Mouse (Mus musculus) CD8-positive naive resting alpha-beta T cell, adult 2 months (primary cell): ENCODE measurements around the gene Iffo2.

Experiments
- DNase-seq, 2 experiments: peaks; one replicate each; pipeline ENCODE4 v3.0.0; 2022; ENCODE audit warnings: low read depth in 2 of 2, low spot score in 2 of 2

Gene Iffo2

DNA sequence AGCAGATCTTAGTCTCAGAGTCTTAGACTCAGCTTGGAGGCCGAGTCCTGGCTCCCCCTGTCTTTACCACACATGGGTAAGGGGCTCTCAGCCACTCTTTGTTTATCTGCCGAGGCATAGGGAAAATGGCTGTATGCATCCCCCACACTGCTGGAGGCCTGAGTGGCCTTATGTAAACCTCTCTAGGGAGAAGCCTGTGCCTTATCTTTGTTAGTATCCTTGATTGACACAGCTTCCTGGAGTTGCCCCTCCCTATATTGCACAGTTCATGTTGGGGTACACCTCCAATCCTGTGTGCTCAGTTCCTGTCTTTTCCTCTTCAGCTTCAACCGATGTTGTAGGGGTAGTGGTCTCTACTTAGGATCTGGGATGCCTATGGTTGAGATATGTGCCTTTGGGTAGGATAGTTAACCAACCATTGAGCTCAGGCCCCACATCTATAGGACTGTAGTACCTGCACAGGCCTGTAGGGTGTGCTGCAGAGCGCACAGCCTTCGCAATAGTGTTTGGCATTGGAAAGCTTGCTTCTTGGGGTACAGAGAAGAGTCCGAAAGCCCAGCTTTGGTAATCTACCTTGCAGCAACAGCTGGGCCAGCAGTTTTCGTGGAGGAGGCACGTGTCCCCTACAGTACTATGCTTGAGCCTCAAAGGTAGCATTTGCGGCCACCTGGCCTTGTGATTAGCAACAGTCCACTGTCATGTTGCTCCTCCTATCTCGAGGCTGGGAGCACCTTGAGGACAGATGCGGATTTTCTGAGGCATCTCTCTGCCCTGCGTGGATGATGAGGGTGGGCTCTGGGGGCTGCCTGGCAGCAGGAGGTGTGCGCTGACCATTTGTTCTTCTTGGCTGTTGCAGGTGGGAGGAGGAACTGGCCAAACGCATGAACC is 72.3 kb downstream of the Iffo2 start, which contains the start of gene Gm21969:
TSS of gene Gm21969 (plus strand) at position 830 of the 888 bp plus-strand sequence.
- DNase-seq: peak; percentile 63 to 77

DNA sequence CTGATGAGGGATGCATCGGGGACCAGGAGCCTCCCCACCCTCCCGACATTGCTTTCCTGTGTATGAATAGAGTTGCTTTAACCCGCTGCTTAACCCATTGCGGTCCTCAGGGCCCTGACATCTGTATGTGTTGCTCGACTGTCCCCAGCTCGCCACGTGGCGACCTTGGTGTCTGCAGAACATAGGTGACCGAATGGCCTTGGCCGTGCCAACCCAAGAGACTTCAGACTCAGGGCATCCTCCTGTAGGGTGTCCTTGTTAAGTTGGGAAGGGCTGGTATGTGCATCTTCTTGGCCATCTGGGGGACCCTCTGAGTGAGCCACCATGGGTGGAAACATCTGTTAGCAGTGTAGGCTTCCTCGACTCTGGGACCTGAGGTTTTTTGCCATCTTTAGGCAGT is 74.9 kb downstream of the Iffo2 start:
- DNase-seq: no peak

DNA sequence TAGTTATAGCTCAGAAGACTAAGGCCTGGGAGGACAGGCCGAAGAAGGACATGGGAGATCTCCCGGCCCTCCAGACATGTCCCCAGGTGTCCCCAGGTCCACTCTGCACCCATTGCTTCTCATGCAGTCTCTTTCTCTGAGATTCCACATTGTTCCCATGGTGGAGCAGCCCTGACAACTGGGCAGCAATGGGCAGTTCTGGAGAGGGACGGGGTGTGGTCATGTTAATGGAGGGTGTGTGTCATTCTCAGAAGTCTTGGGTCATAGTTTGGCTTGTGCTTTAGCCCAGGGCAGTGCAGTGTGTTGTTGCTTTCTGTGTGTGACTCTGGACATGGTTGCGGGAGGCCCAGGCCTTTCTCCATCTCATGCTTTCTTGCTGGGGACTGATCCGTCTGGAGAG is 76.4 kb downstream of the Iffo2 start:
- no peak for DNase-seq

DNA sequence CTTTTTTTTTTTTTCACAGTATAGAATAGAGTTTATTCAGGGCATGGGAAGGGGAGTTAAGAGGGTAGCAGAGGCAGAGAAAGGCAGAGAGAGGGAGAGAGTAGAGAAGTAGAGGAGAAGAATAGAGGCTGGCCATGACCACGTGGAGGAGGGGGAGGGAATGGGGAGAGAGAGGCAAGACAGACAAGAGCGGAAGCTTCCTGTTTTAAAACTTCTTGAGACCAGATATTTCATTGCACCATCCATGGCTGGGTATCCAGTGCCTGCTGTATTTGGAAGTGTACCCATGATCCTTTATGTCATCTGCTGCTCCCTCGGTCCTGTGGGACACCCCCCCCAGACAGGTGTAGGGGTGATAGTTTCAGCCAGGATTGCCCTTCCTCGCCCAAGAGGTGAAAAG is 78.6 kb downstream of the Iffo2 start:
- no peak for DNase-seq

DNA sequence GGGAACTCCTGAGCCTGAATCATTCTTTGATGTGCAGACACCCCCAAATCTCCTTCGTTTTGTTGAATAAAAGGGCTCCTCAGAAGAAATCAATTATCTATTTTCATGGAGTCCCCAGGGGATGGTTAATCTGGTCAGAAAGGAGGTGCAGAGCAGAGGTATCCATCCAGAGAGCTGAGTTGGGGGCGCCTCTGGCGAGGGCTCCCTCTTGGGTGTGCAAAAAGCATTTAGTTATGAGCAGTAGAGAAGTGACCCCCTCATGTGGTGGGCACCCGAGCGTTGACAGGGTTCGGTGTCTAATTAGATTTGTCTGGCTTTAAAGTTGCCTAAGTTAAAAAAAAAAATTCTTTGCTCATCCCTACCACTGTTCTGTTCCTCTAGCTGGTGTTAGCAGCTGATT is 80.6 kb downstream of the Iffo2 start:
- no peak for DNase-seq

DNA sequence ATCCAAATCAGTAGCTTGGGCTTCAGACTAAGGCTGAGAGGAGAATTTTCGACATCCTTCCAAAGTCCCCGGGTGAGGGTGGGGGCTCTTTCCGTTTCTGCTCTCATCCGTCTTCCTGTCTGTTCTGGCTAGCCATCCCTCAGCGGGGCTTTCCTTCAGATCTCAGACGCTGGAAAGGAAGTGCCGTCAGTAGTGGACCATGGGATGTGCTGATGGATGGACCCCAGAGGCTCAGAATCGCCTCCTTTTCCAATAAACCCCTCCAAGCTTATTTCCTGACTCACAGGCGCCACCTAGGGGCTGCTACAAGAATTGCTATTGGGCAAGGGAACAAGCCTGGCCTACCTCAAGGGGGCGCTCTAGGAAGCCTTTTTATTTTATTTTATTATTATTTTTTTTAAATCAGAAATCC is 81.2 kb downstream of the Iffo2 start:
- DNase-seq: peak; percentile 77 to 83

DNA sequence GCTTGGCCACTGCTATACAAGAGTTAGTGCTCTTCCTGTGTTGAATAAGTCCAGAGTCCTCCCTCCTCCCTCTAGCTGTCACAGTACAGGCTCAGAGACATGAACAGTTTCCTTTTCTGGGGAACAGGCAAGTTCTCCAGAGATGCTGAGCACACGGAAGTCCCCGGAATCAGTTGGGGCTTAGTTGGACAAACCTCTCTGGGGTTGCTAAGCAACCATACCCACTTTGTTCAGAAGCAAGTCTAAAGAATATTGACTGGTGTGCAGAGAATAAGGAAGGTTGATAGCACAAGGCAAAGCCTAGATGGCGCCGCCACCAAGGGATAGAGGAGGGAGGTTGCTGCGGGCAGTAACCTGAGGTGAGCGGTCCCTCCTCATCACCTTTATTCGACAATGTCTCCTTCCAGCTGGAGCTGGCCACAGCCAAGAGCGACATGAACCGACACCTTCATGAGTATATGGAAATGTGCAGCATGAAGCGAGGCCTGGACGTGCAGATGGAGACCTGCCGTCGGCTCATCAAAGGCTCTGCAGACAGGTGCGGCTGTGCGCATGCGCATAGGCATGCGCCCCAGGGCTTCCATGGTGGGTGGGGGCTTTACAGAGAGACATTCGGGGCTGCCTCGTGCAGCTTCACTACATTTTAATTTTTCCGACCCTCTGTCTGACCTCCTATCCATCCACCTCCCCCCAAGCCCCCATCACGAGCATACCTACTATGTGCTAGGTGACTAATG is 84.3 kb downstream of the Iffo2 start:
- no peak for DNase-seq

DNA sequence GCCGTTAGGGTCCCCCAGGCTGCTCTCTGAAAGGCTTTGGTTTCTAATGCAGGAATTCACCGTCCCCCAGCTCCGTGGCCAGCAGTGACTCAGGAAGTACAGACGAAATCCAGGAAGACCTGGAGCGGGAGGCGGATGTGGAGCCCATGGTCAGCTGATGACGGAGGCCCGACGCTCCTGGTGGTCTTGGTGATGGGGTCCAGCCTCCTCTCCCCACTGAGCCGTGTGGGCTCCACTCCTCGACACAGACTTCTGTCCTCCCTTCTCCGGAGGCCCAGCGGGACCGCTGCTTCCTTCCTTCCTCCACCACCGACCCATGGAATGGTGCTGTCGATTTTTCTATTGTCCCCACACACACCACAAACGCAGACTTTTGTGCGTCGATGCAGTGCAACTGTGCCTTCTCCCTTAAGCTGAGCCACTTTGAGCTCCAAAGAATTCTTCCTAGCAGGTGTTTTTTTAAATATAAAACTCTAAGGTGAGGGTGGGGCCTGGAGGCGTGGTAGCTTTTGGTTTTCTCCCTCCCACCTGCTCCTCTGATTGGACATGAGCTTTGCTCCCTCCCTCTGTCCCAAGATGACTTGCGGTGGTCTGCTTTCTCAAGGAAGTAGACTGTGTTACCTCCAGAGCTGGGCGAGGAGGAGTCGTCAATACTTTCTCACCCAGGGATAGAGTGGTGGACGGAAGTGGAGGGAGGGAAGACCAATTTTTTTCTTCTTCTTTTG is 86.1 kb downstream of the Iffo2 start:
- peak; percentile 52 to 65 for DNase-seq

DNA sequence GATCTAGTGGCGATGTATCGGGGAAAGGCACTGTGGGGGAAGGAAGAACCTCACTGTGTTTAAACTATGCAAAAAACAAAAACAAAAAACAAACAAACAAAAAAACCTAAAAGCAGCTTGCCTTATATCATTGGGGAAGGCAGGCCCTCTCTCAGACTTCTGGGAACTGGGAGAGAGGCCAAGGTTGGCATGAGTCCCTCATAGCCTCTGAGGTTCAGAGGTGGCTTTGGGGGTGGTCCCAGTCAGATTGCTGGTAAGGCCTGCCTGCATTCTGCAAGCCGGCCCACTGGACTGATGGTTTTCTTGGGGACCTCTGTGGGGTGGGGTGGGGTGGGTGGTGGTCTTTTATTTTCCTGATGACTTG is 86.6 kb downstream of the Iffo2 start:
- DNase-seq: no peak

DNA sequence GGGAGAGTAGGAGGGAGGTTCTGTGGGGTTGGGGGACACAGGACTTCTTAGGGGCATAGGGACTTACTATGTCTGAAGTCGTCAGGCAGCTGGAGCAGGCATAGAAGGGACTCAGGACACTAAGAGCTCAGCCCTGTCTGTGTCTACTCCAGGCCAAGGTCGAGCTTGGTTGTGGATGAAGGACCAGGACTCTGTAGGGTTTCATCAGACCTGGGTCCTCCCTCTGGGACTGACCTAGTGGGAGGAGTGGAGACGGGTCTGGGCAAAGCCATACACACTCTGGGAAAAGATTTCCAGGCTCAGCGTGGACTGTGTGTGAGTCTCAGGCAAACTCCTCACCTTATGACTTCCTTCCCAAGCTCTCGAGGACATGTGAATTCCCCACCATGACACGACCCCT is 89.4 kb downstream of the Iffo2 start:
- no peak for DNase-seq

DNA sequence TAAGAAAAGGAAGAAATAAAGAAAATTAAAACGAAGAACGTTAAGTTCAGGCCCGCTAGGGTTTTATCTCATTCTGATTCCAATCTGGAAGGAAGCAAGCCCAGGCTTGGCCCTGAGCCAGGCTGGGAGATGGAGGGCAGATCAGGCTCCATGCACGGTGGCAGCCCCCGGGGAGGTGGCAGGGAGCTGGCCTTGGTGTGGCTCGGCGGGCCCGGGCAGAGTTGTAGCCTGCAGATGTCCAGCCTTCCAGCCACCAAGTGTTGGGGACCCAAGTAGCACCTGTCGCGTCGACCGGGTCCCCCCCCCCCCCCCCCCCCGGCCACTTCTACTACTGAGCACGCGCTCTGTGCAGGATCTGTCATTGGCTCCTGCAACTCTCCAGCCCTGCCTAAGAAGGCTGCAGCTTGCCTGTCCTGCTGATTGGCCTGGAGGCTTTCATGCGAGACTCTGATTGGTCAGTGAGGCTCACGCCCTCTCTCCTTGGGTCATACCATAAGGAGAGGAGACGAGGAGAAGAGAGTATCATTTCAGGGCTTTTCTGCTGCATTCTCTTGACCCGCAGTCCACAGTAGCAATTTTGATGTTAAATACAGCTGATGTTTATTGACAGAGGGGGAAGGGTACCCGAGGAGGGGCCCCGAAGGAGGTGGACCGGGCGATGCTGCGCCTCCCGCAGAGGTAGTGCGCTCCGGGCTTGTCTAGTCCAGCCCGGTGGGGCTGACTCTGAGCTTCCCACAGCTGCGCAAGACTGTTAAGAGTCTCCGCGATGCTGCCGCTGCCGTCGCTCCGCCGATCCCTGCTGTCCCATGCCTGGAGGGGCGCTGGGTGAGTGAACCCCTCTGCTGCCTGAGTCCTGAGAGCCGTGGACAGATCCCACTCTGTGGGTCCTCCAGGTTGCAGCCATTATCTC is 92.3 kb downstream of the Iffo2 start, which contains the start of gene Aldh4a1:
TSS of gene Aldh4a1 (plus strand) at position 494 of the 910 bp plus-strand sequence.
- peak; percentile 80 to 81 for DNase-seq

DNA sequence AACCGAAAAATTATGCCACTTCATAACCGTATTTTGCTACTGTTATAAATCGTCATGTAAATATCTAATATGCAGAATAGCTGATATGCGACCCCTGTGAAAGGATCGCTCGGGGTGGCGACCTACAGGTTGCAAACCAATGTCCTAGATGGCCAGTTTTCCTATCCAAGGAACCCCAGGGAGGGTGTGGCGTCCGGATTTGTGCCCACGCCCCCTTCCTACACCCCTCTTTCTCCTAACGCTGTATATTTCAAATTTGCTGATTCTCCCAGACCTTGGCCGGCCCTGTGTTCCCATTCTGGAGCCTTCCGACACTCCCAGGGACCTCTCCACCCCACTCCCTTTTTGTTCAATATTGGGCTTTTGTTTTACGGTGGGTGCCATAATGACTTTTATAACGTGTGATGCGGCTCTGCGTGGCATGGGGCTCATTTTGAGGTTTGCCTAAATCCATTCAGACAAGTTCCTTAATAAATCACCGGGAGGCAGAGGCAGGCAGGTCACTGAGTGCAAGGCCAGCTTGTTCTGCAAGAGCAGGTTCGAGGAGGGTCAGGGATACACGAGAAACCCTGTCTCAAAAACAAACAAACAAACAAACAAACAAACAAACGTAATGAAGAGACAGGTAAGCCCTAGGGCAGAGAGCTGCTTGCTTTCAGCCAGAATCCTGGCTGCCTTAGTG is 93.2 kb downstream of the Iffo2 start:
- no peak for DNase-seq

DNA sequence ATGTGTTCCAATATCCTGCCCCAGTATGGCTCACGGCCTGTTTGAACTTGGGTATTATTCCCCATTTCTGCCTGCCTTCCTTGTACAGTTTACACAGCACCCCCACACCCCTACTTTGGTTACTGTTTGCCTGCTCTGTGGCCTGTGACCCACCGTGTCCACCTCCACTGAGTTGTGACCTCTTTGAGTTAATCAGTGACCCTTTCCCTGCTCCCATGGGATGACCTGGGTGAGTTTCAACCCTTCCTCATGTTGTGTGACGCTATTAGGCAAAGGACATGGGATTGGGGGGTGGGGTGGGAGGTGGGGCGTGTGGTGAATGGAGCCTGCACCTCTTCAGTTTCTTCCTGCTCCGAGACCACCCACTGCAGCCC is 93.8 kb downstream of the Iffo2 start:
- no peak for DNase-seq

DNA sequence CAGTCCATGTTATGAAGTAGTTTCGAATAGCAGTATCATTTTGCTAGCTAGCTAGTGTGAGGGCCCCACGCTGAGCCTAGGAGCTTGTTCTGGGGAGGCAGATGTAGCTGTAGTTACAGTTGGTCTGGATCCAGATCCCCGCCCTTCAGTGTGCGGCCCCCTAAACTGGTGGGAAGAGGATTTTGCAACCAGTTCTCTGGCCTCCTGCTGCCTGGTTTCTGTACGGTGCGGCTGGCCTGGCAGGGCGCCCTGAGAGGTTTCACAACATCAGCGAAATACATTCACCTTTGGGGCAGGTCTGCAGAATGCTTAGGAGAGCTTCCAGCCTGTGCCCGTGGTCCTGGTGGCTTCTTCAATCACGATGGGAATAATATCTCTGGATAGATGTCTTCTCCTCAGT is 94.4 kb downstream of the Iffo2 start:
- DNase-seq: no peak

DNA sequence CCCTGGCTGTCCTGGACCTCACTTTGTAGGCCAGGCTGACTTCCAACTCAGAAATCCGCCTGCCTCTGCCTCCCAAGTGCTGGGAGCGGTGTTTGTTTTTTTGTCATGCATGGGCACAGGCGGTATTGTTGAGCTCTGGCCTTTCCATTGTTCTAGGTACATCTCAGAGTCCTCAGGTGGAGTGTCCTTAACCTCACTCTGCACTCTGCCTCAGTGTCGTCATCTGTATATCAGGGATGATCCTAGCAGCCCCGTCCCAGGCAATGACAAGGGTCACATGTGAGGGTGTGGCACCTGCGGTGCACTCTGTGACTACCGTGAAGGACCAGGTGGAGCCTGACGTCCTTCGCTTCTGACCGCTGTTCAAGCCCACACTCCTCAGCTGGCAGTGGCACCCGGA is 97.0 kb downstream of the Iffo2 start:
- no peak for DNase-seq

DNA sequence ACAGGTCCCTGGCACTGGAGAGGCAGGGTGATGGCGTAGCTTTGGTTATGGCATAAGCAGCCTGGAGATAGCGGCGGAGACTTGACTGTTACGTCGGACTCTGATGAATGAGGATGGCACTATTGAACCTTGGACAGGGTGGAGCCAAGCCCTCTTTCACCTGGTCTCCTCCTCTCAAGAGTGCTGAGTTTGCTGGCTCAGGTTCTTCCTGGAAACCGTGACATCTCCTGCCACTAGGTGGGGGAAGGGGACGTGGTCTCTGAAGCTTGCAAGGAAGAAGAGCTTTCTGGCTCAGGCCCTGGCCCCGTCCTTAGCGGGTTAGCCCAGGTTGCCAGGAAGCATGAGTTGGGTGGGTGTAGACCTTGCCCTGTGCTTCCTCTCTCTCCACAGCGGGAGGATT is 99.8 kb downstream of the Iffo2 start:
- DNase-seq: no peak

DNA sequence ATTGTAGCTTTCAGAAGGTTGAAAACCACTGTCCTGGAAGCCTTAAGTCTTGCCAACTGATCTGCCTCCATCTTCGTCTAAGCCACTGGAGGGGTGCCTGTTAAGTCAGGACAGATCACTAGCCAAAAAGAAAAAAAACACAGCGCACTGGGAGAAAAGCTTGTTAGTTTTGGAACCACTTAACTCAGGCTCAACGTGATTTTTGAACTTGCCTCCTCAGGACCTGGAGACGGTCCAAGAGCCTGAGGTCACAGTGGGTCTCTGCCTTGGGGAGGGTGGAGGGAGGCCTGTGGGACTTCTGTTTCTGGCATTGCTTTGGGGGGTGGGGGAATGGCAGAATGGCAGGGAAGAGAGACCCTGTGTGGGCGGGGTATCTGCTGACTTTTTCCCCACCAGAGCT is 100.8 kb downstream of the Iffo2 start:
- DNase-seq: no peak

DNA sequence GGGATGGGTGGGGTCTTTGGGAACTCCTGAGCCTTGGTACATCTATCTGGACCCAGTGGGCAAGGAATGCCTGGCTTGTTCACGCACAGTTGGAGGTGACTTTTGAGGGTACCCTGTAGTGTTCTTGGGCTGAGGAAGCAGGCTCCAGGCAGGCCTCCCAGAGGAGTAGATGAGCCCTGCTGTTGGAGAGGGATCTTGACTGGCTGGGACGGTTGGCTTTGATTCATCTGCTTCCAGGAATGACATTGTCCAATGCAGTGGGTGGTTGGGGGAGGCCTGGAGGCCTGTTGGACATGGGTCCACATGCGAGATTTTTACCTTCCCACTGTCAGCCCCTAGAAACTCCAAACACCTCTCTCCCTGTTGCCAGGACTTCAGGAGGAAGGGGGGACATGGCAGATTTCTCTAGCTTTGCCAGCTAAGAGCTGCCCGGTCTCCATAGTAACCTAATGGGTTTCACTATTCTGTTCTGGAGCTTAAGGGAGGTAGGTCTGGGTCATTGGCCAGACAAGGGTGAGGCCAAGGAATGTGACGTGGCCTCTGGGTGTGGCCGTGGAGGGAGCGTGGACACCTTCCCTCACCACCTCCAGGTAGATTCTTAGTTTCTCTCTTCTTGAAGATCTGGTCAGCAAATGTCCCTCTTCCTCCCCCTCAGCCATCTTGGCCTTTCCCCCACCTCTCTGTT is 101.4 kb downstream of the Iffo2 start:
- no peak for DNase-seq

DNA sequence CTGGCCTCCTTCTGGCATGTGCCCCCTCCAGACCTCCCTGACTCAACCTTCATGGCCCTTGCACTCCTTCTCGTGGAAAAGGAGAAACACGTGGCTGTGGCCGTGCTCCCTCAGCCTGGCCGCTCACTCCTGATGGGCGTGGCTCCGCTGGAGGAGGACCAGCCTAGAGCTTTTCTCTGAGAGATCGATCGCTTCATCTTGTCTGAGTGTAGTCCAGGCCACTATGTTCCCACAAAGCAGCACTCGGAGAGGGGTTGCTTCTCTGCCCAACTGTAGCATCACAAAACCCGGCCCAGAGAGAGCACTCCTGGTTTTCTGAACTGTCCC is 101.9 kb downstream of the Iffo2 start:
- no peak for DNase-seq

DNA sequence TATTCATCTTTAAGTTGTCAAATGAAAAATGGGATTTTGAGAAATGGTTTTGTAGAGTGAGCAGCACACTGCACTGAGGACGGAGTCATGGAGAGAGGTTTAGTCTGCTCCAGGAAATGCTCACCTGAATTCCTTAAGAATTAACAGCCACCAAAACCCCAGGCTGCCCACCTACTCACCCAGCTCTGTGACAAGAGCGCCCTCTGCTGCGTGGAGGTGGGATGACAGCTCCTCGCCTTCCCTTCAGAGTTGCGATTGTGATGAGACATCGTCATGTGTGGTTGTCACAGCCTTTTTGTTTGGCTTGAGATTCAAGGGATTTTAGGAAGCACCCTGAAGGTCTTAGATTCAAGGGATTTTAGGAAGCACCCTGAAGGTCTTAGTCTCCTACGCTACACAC is 106.0 kb downstream of the Iffo2 start:
- peak; percentile 56 to 71 for DNase-seq
